Mouse (Mus musculus): ENCODE data around the gene Strip2. TPM values are rescaled to one million over a fixed set of nuclear protein-coding genes. Genes with fewer than 3 reads are reported as not detected.

Gene Strip2
- total and polyA plus RNA-seq, 2 experiments from 2014 or later = 10.8 to 23.2 TPM

DNA sequence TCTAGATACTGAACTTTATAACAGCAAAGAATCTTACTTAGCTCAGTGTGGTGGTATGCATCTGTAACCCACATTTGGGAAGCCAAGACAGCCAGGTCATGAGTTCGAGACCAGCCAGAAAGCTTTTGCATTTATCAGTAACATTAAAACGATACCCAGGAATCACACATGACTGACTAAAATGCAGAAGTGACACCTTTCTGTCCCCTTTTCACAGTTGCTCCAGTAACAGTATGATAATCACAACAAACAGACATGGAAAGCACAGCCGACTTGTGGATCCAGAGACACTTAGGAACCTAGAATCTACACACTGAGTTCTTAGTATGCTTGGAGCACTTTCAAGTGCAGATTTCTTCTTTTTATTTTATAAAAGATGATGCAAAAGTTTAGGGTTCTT, 36.0 kb upstream of the Strip2 start:
- Histone ChIP-seq H3K4me2 (ENCODE audit: low read depth, low read length) (no peak overlapping the region), H3K9me3 (ENCODE audit: low read length) (no peaks in the 10 kb centered on the region), H3K27me3 (ENCODE audit: insufficient read depth, low read length) (no peaks in the 10 kb centered on the region), H3K4me1 (ENCODE audit: insufficient read depth, low read length) (no peaks in the 10 kb centered on the region), H3K27ac (no peak overlapping the region), H3K9ac (replicated peaks; ENCODE audit: low read length) (no peak overlapping the region), H3K36me3 (ENCODE audit: insufficient read depth, low read length) (peaks cover 16% of the 10 kb centered on the region; the same call in 1 of the 2 replicates), H3K4me3 (ENCODE audit: low read length) (no peak overlapping the region)
- no peak for TF ChIP-seq CTCF (IDR thresholded peaks at IDR 0.05; ENCODE audit: low read depth)
- 93% methylated on average over 3 of the region's 3 CpGs for WGBS
- no peak for ATAC-seq
- DNase-seq (ENCODE audit: low spot score) = no peak

DNA sequence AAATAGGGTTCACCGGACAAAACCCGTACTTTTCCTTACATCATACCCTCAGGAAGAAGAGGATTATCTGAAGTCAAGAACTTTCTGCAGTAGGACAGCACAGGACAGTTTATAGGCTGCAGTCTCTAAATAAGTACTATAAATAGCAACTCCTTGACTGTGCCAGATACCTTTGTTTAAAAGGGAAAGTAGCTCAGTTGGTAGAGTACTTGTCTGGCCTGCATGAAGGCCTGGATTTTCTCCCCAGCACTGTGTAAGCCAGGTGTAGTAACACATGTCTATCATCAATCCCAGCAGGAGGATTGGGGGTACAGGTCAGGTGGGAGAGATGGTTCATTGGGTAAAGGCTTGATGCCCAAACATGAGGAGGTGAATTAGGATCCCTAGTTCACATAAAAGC, 34.9 kb upstream of the Strip2 start:
- no peaks in the 10 kb centered on the region for H3K27me3 ChIP-seq (ENCODE audit: insufficient read depth, low read length)
- H3K36me3 ChIP-seq (ENCODE audit: insufficient read depth, low read length) = peaks cover 22% of the 10 kb centered on the region; the same call in 1 of the 2 replicates
- WGBS = 92% methylated on average over 2 of the region's 2 CpGs
- H3K4me1 ChIP-seq (ENCODE audit: insufficient read depth, low read length) = no peaks in the 10 kb centered on the region
- H3K4me3 ChIP-seq (ENCODE audit: low read length) = no peak overlapping the region
- no peak for DNase-seq (ENCODE audit: low spot score)
- no peak overlapping the region for H3K4me2 ChIP-seq (ENCODE audit: low read depth, low read length)
- H3K27ac ChIP-seq = no peak overlapping the region
- TF ChIP-seq CTCF (IDR thresholded peaks at IDR 0.05; ENCODE audit: low read depth) = no peak
- no peak for ATAC-seq
- no peak overlapping the region for H3K9ac ChIP-seq (replicated peaks; ENCODE audit: low read length)
- no peaks in the 10 kb centered on the region for H3K9me3 ChIP-seq (ENCODE audit: low read length)

DNA sequence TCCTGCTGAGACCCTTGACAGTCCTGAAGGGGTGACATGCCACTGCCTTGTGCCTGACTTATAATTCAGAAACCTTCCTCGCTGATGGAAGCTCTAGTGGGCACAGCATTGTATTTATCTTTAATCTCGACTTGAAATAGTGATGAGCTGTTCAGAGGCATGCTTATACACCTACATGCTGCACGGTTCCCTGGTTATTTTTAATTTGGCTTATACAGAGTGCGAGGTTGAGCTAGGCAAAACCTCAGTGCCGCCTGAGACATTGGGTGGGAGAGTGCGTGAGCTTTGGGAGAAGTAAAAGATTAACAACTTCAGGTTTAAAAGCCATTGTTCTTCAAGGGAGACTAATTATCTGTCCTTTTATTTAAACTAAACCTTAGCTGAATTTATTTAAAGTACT, 33.9 kb upstream of the Strip2 start:
- no peak overlapping the region for H3K27ac ChIP-seq
- no peak overlapping the region for H3K9ac ChIP-seq (replicated peaks; ENCODE audit: low read length)
- peaks cover 22% of the 10 kb centered on the region; the same call in 1 of the 2 replicates for H3K36me3 ChIP-seq (ENCODE audit: insufficient read depth, low read length)
- 74% methylated on average over 6 of the region's 6 CpGs for WGBS
- ATAC-seq (no peak), DNase-seq (ENCODE audit: low spot score) (no peak)
- no peak for TF ChIP-seq CTCF (IDR thresholded peaks at IDR 0.05; ENCODE audit: low read depth)
- H3K4me1 ChIP-seq (ENCODE audit: insufficient read depth, low read length) = no peaks in the 10 kb centered on the region
- H3K27me3 ChIP-seq (ENCODE audit: insufficient read depth, low read length) = no peaks in the 10 kb centered on the region
- no peaks in the 10 kb centered on the region for H3K9me3 ChIP-seq (ENCODE audit: low read length)
- no peak overlapping the region for H3K4me3 ChIP-seq (ENCODE audit: low read length)
- H3K4me2 ChIP-seq (ENCODE audit: low read depth, low read length) = no peak overlapping the region

DNA sequence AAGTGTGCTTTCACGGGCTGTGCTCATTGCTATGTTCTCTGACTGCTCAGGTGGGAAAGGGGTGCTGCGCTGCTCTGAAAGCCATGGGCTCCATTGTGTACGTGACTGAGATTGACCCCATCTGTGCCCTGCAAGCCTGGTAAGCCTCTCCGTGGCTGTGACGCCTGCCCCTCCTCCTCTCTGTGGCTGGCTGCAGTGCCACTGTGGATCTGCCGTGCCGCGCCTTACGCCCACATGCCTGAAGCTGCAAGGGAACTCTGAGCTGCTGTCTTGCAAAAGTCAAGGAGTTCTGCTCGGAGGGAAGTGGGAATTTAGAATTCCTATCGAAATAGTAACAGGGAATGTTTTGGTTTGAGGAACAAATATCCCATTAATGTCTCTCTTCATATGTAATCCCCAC, 25.7 kb upstream of the Strip2 start:
- Histone ChIP-seq H3K27me3 (ENCODE audit: insufficient read depth, low read length) (no peaks in the 10 kb centered on the region), H3K27ac (no peak overlapping the region), H3K36me3 (ENCODE audit: insufficient read depth, low read length) (peaks cover 19% of the 10 kb centered on the region; the same call in 1 of the 2 replicates), H3K4me2 (ENCODE audit: low read depth, low read length) (no peak overlapping the region), H3K4me3 (ENCODE audit: low read length) (no peak overlapping the region), H3K9ac (replicated peaks; ENCODE audit: low read length) (no peak overlapping the region), H3K9me3 (ENCODE audit: low read length) (no peaks in the 10 kb centered on the region), H3K4me1 (ENCODE audit: insufficient read depth, low read length) (no peaks in the 10 kb centered on the region)
- TF ChIP-seq CTCF (IDR thresholded peaks at IDR 0.05; ENCODE audit: low read depth) = no peak
- ATAC-seq = no peak
- no peak for DNase-seq (ENCODE audit: low spot score)
- 68% methylated on average over 11 of the region's 11 CpGs for WGBS

DNA sequence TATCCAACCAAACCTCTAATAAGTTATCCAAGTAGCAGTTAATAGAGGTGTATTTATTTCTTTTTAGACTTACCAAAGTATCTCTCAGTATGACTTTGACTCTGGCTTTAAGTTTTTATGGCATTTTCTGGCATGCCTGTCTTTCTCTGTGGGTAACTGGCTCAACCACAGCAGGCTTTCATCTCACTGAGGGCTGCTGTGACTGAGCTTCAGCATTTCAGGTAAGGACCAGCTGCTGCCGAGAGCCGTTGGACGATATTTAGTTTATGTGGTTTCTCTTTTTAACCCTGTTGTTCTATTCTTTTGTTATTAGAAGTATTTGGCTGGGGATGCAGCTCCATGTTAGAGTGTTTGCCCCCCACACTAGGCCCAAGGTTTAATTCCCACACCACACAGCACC, 19.8 kb upstream of the Strip2 start:
- no peaks in the 10 kb centered on the region for H3K4me1 ChIP-seq (ENCODE audit: insufficient read depth, low read length)
- no peak for DNase-seq (ENCODE audit: low spot score)
- no peak for TF ChIP-seq CTCF (IDR thresholded peaks at IDR 0.05; ENCODE audit: low read depth)
- no peak overlapping the region for H3K4me2 ChIP-seq (ENCODE audit: low read depth, low read length)
- no peak overlapping the region for H3K9ac ChIP-seq (replicated peaks; ENCODE audit: low read length)
- H3K27ac ChIP-seq = no peak overlapping the region
- peaks cover 23% of the 10 kb centered on the region; the same call in 1 of the 2 replicates for H3K36me3 ChIP-seq (ENCODE audit: insufficient read depth, low read length)
- ATAC-seq = no peak
- H3K9me3 ChIP-seq (ENCODE audit: low read length) = no peaks in the 10 kb centered on the region
- 95% methylated on average over 3 of the region's 3 CpGs for WGBS
- H3K27me3 ChIP-seq (ENCODE audit: insufficient read depth, low read length) = no peaks in the 10 kb centered on the region
- no peak overlapping the region for H3K4me3 ChIP-seq (ENCODE audit: low read length)

DNA sequence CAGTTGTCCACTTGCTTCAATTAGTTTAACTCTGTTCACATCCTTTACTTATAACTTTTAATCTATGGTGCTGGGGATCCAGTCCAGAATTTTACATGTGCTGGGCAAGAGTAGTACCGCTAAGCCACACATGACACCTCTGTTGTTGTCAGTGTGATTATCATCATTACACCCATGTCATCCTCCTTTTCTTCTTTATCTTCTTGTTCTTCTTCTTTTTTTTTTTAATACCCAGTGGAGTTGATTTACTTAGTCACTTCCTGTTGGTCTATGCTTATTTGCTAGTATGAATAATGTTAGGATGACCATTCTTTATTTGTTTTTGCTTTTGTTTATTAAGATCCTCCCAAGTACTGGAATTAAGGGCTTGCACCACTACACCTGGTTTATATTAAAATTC, 15.4 kb upstream of the Strip2 start:
- H3K9me3 ChIP-seq (ENCODE audit: low read length) = no peaks in the 10 kb centered on the region
- no peak for TF ChIP-seq CTCF (IDR thresholded peaks at IDR 0.05; ENCODE audit: low read depth)
- no peak overlapping the region for H3K27ac ChIP-seq
- H3K4me2 ChIP-seq (ENCODE audit: low read depth, low read length) = no peak overlapping the region
- DNase-seq (ENCODE audit: low spot score) = no peak
- H3K27me3 ChIP-seq (ENCODE audit: insufficient read depth, low read length) = no peaks in the 10 kb centered on the region
- H3K4me1 ChIP-seq (ENCODE audit: insufficient read depth, low read length) = no peaks in the 10 kb centered on the region
- no peak overlapping the region for H3K9ac ChIP-seq (replicated peaks; ENCODE audit: low read length)
- WGBS = 100% methylated on average over 1 of the region's 1 CpGs
- ATAC-seq = no peak
- peaks cover 18% of the 10 kb centered on the region; the same call in 1 of the 2 replicates for H3K36me3 ChIP-seq (ENCODE audit: insufficient read depth, low read length)
- H3K4me3 ChIP-seq (ENCODE audit: low read length) = no peak overlapping the region

DNA sequence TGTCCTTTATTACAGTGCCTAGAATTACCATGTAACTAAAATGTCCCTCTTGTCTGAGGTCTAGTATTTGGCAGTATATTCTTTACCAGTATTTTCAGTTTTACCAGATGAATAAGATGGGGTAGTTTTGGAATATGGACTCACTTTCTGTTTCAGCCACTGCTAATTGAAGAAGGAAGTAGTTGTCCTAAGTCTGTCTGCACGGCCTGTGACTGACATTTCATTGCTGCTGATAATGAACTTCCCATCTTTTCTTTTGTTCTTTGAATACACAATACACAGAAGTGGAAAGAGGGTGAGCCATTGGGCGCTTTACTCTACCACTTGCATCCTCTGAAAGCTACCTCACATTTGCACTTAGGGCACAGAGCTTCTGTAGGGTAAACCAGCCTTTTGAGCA, 14.6 kb upstream of the Strip2 start:
- no peak for TF ChIP-seq CTCF (IDR thresholded peaks at IDR 0.05; ENCODE audit: low read depth)
- 76% methylated on average over 2 of the region's 2 CpGs for WGBS

More for the DNA sequence above, 14.6 kb upstream of the Strip2 start:
- H3K4me1 ChIP-seq (ENCODE audit: insufficient read depth, low read length) = no peaks in the 10 kb centered on the region
- no peaks in the 10 kb centered on the region for H3K9me3 ChIP-seq (ENCODE audit: low read length)
- H3K27ac ChIP-seq = no peak overlapping the region
- no peak for ATAC-seq
- H3K27me3 ChIP-seq (ENCODE audit: insufficient read depth, low read length) = no peaks in the 10 kb centered on the region
- no peak overlapping the region for H3K4me2 ChIP-seq (ENCODE audit: low read depth, low read length)
- no peak for DNase-seq (ENCODE audit: low spot score)
- H3K9ac ChIP-seq (replicated peaks; ENCODE audit: low read length) = no peak overlapping the region
- H3K36me3 ChIP-seq (ENCODE audit: insufficient read depth, low read length) = peaks cover 15% of the 10 kb centered on the region; the same call in 1 of the 2 replicates
- no peak overlapping the region for H3K4me3 ChIP-seq (ENCODE audit: low read length)
